Mouse (Mus musculus) liver, embryonic 14.5 days (tissue): Measurements from ENCODE around the gene Rnh1.

Source experiments
- CTCF ChIP-seq: IDR thresholded peaks from 2 replicates; pipeline ENCODE4 v1.5.1; 2016; ENCODE audit warnings: antibody characterized with exemption, low read depth, control low read depth
- EP300 ChIP-seq: IDR thresholded peaks from 2 replicates; pipeline ENCODE4 v1.6.1; 2016; ENCODE audit warnings: antibody characterized with exemption, low read depth

DNA sequence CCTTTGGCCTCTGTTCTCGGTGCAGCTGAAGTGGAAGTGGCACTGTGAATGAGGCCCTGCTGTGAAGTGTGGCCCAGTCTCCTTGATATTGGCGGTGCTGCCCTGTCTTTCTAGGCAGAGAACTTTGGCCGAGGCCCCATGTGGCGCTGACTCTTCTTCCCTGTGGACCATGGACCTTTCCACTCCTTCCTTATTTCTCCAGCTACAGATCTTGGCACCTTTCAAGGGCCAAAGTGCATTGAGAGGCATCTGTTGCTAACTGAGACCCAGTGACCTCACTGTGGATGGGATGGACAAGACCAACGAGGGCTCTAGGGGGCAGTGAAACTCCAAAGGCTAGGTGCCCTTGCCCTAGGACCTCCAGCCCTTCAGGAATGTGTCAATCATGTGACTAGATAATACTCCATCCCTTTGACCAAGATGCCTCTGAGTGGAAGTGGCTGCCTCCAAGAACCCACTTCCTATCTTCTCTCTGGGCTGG is 51.6 kb downstream of the Rnh1 start:
- TF ChIP-seq CTCF (peak; percentile 42), EP300 (no peak)
